Mouse (Mus musculus): ENCODE measurements around the gene Scyl1. TPM values are rescaled to one million over a fixed set of nuclear protein-coding genes. Genes with fewer than 3 reads are reported as not detected.
"Not testable (repeated sequence)": the region's sequence is repeated elsewhere in the genome, so short reads cannot be mapped to it uniquely, and the experiment has no call there.

The Scyl1 gene
- total RNA-seq, 1 experiment, result 55.6 TPM

- TF ChIP-seq MAFK (IDR thresholded peaks at IDR 0.05; ENCODE audit: insufficient read depth, low read depth, low read length) (no peak), ZC3H11A (IDR thresholded peaks at IDR 0.05; ENCODE audit: borderline replicate concordance, low read depth, low read length) (no peak), HCFC1 (IDR thresholded peaks at IDR 0.05; ENCODE audit: borderline replicate concordance, insufficient read depth, low read length) (no peak), CHD2 (IDR thresholded peaks at IDR 0.05; ENCODE audit: low read depth, low read length) (no peak), ZNF384 (IDR thresholded peaks at IDR 0.05; ENCODE audit: low read depth, low read length) (no peak)
- in situ Hi-C loops (cut with MboI; ENCODE audit: low sequenced_read_pairs in 2 of 2, unreplicated experiment in 2 of 2), result loop anchor here in 1 of 2 experiments (10.0 kb wide), 1 partner anchor 49 kb away; no protein-coding TSS in a partner anchor
These were observed 24.7 kb upstream of the Scyl1 start for GRCm38 (mm10) chr19:5795668-5796572.

GRCm38 (mm10) chr19:5794771-5795576 lies 23.8 kb upstream of the Scyl1 start:
- Histone ChIP-seq H3K4me3 (ENCODE audit: insufficient read depth in 1 of 2, low read depth in 1 of 2, low read length in 2 of 2, poor library complexity in 1 of 2, severe bottlenecking in 1 of 2) (no peak overlapping the region), H3K4me1 (ENCODE audit: control insufficient read depth in 2 of 2, insufficient read depth in 2 of 2, low read length in 2 of 2, poor library complexity in 1 of 2) (no peaks in the 10 kb centered on the region), H3K9ac (ENCODE audit: insufficient read depth, low read depth, low read length, poor library complexity, severe bottlenecking) (no peak overlapping the region), H3K36me3 (ENCODE audit: control insufficient read depth, insufficient read depth, low read length, poor library complexity, severe bottlenecking) (peaks cover 30% of the 10 kb centered on the region), H3K9me3 (ENCODE audit: control insufficient read depth, insufficient read depth, low read depth, low read length) (no peaks in the 10 kb centered on the region), H3K27ac (ENCODE audit: insufficient read depth, low read depth, low read length, poor library complexity, severe bottlenecking) (no peak overlapping the region)
- no peak for DNase-seq (ENCODE audit: low read depth, low spot score)
- no peak for TF ChIP-seq ZC3H11A (IDR thresholded peaks at IDR 0.05; ENCODE audit: borderline replicate concordance, low read depth, low read length)
- TF ChIP-seq ZNF384 (IDR thresholded peaks at IDR 0.05; ENCODE audit: low read depth, low read length), result no peak
- no peak for TF ChIP-seq MAFK (IDR thresholded peaks at IDR 0.05; ENCODE audit: insufficient read depth, low read depth, low read length)
- TF ChIP-seq CHD2 (IDR thresholded peaks at IDR 0.05; ENCODE audit: low read depth, low read length), result no peak
- no peak for TF ChIP-seq HCFC1 (IDR thresholded peaks at IDR 0.05; ENCODE audit: borderline replicate concordance, insufficient read depth, low read length)
- in situ Hi-C loops (cut with MboI; ENCODE audit: low sequenced_read_pairs in 2 of 2, unreplicated experiment in 2 of 2), result loop anchor here in 1 of 2 experiments (10.0 kb wide), 1 partner anchor 50 kb away; no protein-coding TSS in a partner anchor

More at GRCm38 (mm10) chr19:5795668-5796572, 24.7 kb upstream of the Scyl1 start:
- Histone ChIP-seq H3K36me3 (ENCODE audit: control insufficient read depth, insufficient read depth, low read length, poor library complexity, severe bottlenecking) (peaks cover 39% of the 10 kb centered on the region), H3K4me1 (ENCODE audit: control insufficient read depth in 2 of 2, insufficient read depth in 2 of 2, low read length in 2 of 2, poor library complexity in 1 of 2) (no peaks in the 10 kb centered on the region), H3K9ac (ENCODE audit: insufficient read depth, low read depth, low read length, poor library complexity, severe bottlenecking) (no peak overlapping the region; the same call in 1 of the 2 replicates), H3K9me3 (ENCODE audit: control insufficient read depth, insufficient read depth, low read depth, low read length) (no peaks in the 10 kb centered on the region), H3K27ac (ENCODE audit: insufficient read depth, low read depth, low read length, poor library complexity, severe bottlenecking) (peak overlapping the region; percentile 54; the same call in 1 of the 2 replicates), H3K4me3 (ENCODE audit: insufficient read depth in 1 of 2, low read depth in 1 of 2, low read length in 2 of 2, poor library complexity in 1 of 2, severe bottlenecking in 1 of 2) (peak overlapping the region in 1 of 2 experiments; percentile 68; a peak in 2 of 4 replicates)
- no peak for DNase-seq (ENCODE audit: low read depth, low spot score)

GRCm38 (mm10) chr19:5793917-5794770 lies 22.9 kb upstream of the Scyl1 start:
- DNase-seq (ENCODE audit: low read depth, low spot score); H3K4me3 ChIP-seq (ENCODE audit: insufficient read depth in 1 of 2, low read depth in 1 of 2, low read length in 2 of 2, poor library complexity in 1 of 2, severe bottlenecking in 1 of 2); H3K9me3 ChIP-seq (ENCODE audit: control insufficient read depth, insufficient read depth, low read depth, low read length); H3K27ac ChIP-seq (ENCODE audit: insufficient read depth, low read depth, low read length, poor library complexity, severe bottlenecking); H3K4me1 ChIP-seq (ENCODE audit: control insufficient read depth in 2 of 2, insufficient read depth in 2 of 2, low read length in 2 of 2, poor library complexity in 1 of 2); H3K9ac ChIP-seq (ENCODE audit: insufficient read depth, low read depth, low read length, poor library complexity, severe bottlenecking): not testable (repeated sequence)
- peaks cover 25% of the 10 kb centered on the region for H3K36me3 ChIP-seq (ENCODE audit: control insufficient read depth, insufficient read depth, low read length, poor library complexity, severe bottlenecking)
- in situ Hi-C loops (cut with MboI; ENCODE audit: low sequenced_read_pairs in 2 of 2, unreplicated experiment in 2 of 2), result loop anchor here in 1 of 2 experiments (10.0 kb wide), 1 partner anchor 51 kb away; no protein-coding TSS in a partner anchor

- Histone ChIP-seq H3K27ac (ENCODE audit: insufficient read depth, low read depth, low read length, poor library complexity, severe bottlenecking) (no peak overlapping the region), H3K4me3 (ENCODE audit: insufficient read depth in 1 of 2, low read depth in 1 of 2, low read length in 2 of 2, poor library complexity in 1 of 2, severe bottlenecking in 1 of 2) (no peak overlapping the region)
These were observed 21.9 kb upstream of the Scyl1 start for GRCm38 (mm10) chr19:5793116-5793515.

More at GRCm38 (mm10) chr19:5793116-5793515, 21.9 kb upstream of the Scyl1 start:
- Histone ChIP-seq H3K4me1 (ENCODE audit: control insufficient read depth in 2 of 2, insufficient read depth in 2 of 2, low read length in 2 of 2, poor library complexity in 1 of 2) (no peaks in the 10 kb centered on the region), H3K9me3 (ENCODE audit: control insufficient read depth, insufficient read depth, low read depth, low read length) (no peaks in the 10 kb centered on the region), H3K9ac (ENCODE audit: insufficient read depth, low read depth, low read length, poor library complexity, severe bottlenecking) (no peak overlapping the region), H3K36me3 (ENCODE audit: control insufficient read depth, insufficient read depth, low read length, poor library complexity, severe bottlenecking) (peaks cover 18% of the 10 kb centered on the region)
- no peak for DNase-seq (ENCODE audit: low read depth, low spot score)
- in situ Hi-C loops (cut with MboI; ENCODE audit: low sequenced_read_pairs in 2 of 2, unreplicated experiment in 2 of 2), result loop anchor here in 1 of 2 experiments (10.0 kb wide), 1 partner anchor 52 kb away; no protein-coding TSS in a partner anchor
- TF ChIP-seq ZC3H11A (IDR thresholded peaks at IDR 0.05; ENCODE audit: borderline replicate concordance, low read depth, low read length) (no peak), ZNF384 (IDR thresholded peaks at IDR 0.05; ENCODE audit: low read depth, low read length) (no peak), MAFK (IDR thresholded peaks at IDR 0.05; ENCODE audit: insufficient read depth, low read depth, low read length) (no peak), HCFC1 (IDR thresholded peaks at IDR 0.05; ENCODE audit: borderline replicate concordance, insufficient read depth, low read length) (no peak), CHD2 (IDR thresholded peaks at IDR 0.05; ENCODE audit: low read depth, low read length) (no peak)

Measured in ES-E14 (cell line).